Mouse (Mus musculus) lung, postnatal 0 days (tissue): ENCODE measurements around the gene Med27.

Experiments
- CTCF ChIP-seq: IDR thresholded peaks from 2 replicates; pipeline ENCODE4 v1.5.1; 2016; ENCODE audit warnings: antibody characterized with exemption, mild to moderate bottlenecking
- EP300 ChIP-seq: IDR thresholded peaks from 2 replicates; pipeline ENCODE4 v1.6.1; 2016; ENCODE audit warnings: antibody characterized with exemption, mild to moderate bottlenecking, control low read depth

DNA sequence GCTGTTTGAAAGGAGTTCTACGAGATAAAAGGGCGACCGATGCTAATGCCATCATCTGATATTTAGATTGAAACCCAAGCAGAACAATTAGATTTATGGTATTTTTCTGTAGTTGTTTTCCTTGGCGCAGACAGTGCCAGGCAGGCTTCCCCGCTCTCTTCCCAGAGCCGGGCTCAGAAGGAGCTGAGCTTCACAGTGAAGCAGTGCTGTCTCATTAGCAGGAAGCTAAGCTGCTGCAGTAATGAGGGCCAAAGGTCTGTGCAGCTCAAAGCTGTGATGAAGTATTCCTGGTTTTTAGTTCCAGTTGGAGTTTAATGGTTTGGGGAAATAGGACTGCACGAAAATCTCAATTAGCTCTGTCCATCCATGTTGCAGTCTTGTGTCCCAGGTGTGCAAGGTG lies 61.1 kb downstream of the Med27 start:
- TF ChIP-seq EP300 = no peak
- TF ChIP-seq CTCF = no peak
